Mouse (Mus musculus) mouse embryonic stem cell (cell line): Measurements from ENCODE around the gene Foxs1.

Experiments
- in situ Hi-C, 2 experiments: fragments of 300-500 bp; cut with MboI; formaldehyde crosslinking; loops; 1 replicate in 1 of 2; 3 replicates in 1 of 2; pipeline ENCODE4 v1.14.3; 2019 to 2020; ENCODE audit warnings: low sequenced_read_pairs in 2 of 2, low pct_unique_long_range_greater_than_20kb in 1 of 2, mixed read lengths in 1 of 2; ENCODE audit not compliant: unreplicated experiment in 1 of 2

The Foxs1 gene

DNA sequence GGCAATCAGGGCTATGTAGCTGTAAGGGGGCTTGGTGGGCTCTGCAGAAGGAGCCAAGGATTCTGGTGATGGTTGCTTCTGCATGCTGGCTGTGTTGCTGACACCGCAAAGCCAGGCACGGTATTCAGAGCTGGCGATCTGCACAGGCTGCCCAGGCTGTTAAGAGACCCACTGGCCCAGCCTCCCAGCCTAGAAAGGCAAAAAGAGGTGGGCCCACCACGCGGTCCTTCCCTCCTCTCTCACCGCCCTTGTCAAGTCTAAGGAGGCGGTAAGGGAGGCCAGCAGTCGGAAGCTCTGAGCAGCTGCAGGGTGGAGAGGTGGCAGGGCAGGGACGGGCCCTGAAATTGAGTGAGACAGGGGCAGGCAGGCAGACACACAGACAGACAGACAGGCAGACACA lies at the start of gene Foxs1:
Foxs1 (minus strand) TSS at position 161 of the 400 bp plus-strand sequence.
- in situ Hi-C loops, result no loop called here

DNA sequence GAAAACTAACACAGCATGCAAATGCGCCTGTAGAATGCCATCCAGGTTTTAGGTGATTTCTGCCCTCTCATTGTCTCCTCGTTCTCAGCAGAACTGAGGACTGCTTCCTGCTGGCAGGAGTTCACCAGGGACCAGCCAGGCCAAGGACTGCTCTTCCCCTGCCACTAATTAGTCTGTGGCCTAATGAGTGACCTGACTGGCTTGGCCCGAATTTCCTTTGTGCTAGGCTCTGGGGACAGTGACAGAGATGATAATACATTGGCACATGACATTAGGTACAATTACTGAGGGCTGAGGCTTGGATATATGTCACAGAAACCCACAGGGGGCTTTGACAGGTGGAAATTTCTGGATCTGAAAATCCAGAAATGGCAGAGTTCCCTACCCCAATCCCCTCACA lies 44.0 kb upstream of the Foxs1 start:
- in situ Hi-C loops, result no loop called here

DNA sequence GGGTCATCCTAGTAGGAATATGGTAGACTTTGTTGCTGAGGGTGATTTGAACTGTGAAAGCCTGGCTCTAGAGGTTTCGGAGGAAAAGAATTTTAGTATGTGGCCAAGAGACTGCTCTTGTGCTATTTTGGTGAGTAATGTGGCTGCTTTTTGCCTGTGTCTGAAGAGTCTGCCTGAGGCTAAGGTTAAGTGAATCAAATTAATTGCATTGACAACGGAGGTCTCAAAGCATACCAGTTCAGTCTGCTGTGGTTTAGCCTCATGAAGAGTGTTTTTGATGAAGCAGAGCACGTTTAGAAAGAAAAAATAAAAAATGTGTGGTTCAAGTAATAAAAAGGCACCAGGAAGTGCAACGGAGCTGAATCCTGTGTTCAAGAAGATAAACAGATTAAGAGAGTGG lies 32.5 kb upstream of the Foxs1 start:
- in situ Hi-C loops, result no loop called here

DNA sequence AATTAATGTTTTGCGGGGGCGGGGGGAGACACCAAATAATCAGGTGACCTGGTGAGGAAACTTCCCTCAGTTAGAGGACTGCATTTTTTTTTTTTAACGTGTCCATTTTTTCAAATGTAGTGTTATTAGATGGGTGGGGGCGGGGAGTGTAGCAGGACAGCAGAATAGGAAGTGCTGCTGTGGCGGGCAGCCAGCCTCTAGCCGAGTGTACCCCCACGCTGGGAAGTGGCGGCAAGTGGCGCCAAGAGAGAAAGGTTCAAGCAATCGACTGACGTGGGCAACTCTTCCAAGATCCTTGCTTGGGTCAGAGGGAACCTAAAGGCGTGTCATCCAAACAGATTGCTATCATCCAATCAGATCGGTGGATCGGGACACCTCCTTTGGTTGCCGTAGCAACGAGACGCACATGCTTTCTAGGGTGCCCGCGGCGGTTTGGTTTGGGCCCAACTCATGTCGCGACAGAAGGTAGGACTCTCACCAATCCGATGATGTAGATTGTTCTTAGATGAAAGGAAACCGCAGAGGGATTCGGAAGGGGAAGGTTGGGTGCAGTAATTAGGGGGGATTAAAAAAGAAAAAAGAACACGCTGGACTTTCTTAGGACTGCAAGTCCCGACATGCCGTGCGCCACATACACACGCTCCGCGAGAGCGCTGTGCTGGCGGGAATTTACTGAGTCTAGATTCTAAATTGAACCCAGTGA lies 29.2 kb upstream of the Foxs1 start, which contains the start of gene Ttll9:
Ttll9 (plus strand) TSS at position 395 of the 703 bp plus-strand sequence.
- in situ Hi-C loops, result no loop called here

DNA sequence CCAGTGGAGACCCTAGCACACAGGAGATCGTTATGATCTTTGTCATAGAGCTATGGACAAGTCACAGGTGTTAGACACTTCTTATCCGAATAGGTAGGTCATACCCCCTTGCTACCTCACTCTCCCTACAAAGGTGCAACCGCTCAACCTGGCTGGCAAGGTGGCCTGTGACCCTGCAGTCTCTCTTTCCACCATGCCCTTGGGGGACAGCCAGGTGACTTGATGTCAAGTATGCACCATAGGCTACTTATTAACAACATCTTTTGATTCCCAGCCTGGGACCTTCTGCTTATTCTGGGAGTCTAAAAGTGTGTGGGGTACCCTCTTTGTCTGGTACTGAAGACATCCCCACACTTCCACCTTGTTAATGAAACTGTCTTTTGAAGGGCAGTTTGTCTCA lies 25.1 kb upstream of the Foxs1 start:
- in situ Hi-C loops, result no loop called here

DNA sequence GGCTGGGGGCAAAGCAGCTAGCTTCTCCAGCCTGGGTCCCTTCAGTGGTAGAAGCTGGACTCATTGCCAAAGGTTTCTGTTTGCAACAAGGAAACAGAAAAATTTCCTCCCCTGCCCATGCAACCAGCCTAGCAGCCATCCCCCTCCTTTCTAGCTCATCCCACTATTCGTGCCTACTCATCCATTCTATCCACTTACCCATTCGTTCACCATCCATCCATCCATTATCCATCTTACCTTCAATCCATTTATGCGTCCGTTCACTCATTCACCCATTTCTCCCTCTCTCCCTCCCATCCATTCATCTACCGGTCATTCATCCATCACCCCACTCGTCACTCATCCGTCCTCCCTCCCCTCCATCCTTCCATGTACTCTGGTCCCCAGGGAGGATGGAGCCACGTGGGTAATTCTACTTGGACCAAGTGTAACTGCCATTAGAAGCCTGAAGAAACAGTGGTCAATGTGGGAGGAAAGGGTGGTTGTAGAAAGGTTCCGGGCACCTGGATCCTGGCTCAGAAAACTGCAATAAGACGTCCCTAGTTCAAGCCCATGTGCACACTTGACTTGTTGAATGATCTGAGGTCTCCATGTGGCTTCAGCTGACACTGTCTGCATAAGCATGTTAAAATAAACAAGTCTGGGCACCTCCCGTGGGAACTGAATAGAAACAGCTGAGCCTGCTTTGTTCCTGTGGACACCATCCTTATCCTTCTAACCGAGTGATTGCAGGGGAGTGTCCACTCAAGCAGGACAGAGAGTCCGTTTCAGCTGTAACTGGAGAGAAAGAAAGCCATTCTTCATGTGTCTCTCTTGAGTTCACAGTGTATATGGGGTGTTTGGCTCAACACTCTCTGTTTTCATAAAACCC lies 19.1 kb upstream of the Foxs1 start:
- in situ Hi-C loops, result no loop called here

DNA sequence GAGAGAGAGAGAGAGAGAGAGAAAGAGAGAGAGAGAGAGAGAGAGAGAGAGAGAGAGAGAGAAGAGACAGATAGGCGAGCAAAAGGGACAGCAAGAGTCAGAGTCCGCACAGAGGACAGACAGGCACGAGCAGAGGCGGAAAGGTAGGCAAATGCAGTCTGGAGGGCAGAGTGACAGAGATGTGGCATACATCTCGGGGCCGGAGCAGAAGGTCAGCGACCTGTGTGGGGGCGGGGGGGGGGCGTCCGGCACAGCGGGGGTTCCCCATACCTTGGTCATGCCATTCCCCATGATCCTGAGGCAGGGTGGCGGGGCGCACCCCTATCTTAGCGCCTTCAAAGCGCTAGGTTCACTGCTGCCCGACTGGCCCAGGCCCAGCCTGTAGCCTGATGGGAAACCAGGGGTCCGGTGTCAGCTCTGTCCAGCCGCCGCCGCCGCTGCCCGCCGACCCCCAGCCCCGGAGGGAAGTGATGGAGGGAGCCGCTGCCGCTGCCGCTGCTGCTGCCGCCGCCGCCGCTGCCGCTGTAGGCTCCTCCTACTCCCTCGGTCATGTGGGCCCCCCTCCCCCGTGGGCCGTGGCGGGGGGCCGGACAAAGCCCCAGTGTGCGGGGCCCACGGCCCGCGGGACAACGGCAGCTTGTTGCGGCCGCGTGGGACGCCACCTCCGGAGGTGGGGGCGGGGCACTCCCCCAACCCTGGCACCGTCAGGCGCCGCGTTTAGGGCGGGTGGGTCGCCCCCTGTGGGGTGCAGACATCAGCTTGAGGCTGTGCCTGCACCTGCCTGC lies 18.2 kb upstream of the Foxs1 start, which contains the start of gene Dusp15:
Dusp15 (minus strand) TSS at position 634 of the 785 bp plus-strand sequence.
- in situ Hi-C loops, result no loop called here

DNA sequence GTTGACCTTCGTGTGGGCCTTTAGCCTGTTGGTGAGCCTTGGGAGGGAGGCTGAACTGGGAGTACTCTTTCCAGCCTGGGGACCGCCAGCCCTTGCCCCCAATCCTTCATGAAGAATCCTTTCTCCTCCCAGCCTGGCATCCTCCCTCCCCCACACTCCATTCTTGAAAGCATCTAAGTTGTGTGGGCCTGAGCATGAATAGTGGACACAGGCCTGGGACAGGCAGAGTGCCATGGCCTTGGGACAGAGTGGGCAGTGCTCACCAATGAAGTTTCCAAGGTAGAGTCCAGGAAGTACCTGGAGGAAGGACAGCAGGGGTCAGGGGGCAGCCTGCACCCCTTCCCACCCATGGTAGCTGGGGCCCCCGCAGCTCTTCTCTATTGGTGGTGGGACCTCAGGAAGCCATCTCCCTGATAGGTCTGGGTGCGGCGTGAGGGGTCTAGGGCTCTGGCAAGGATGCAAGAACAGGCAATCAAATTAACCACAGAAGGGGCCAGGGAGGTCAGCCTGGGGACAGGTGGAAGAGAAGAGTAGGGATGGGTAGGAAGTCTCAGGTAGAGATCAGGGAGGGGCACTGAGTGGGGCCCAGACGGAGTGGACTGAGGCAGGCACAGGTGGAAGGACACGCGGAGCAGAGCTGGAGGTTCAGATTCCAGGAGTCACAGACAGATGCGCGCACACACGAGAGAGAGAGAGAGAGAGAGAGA lies 17.5 kb upstream of the Foxs1 start:
- in situ Hi-C loops, result no loop called here

DNA sequence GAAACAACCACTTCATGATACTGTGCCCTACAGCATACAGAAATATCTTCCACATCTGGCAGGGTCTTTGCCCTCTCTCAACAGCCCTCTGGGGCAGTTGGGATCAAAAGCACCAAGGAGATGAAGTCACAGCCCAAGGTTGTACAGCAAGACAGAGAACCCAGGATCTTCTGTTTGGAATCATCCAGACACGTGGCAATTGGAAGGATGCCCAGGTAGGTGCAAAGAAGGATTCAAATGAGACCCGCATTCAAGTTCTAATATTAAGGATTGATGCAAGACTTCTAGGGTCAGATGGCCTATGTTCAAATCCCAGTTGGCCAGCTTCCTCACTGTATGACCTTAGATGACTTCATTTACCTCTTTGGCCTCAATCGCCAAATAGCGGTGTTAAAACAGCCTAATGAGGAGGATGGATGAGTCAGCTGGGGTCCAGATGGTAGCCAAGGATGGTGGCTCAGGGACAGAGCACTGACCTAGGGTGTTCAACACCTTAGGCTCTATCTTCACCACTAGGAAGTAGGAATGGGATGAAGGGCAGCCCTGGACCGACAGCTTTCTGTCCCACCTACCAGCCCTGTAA lies 15.5 kb upstream of the Foxs1 start:
- in situ Hi-C loops, result no loop called here

DNA sequence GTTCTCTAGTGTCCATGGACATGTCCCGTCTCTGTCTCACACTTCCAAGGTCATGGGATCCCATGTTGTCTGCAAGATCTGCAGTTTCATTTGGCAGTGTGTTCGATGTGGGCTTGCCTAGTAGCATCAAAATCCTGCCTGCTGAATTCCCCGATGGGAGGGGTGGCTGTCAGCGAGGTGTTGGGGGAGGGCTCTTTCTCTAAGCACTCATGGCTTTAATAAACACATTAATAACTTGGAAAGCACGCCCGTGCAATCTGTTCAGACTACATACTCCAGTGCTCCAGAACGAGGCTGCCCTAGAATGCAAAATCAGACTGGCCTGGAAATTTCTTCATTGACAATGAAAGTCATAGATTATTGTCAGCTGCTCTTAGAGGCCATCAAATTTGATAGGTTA lies 14.1 kb upstream of the Foxs1 start:
- in situ Hi-C loops, result no loop called here

DNA sequence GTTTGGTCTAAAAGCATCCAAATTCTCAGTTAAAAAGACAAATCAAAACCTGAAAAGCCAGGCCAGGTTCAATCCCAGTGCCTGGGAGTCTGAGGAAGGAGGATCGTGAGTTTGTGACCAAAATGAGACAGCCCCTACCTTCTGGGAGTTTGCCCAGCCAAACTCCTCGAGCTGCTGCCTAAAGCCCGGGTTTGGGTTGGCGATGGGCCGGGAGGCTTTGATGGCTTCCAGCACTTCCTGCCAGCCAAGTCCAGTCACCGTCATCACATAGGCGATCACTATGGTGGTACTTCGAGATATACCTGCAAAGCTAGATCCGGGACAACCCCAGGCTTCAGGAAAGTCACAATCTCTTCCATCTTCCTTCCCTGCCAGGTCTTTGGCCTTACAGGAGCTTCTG lies 11.0 kb upstream of the Foxs1 start:
- in situ Hi-C loops, result no loop called here

DNA sequence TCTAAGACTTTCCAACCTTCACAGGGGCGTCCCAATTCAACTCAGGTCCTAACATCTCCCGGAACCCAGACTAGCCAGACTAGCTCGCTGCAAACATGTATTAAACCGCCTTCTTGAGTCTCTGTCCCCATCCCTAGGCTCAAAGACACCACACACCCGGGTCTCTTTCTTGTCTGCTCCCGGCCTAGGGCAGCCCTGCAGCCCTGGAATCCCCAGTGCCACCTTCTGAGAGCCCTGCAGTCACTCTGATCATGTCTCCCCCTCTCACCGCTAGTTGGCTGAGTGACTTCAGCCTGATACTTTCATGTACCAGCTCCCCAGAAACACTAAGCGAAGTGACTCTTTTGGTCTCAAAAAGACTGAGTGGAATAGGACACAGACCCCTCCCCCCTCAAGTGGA lies 10.6 kb upstream of the Foxs1 start:
- in situ Hi-C loops, result no loop called here

DNA sequence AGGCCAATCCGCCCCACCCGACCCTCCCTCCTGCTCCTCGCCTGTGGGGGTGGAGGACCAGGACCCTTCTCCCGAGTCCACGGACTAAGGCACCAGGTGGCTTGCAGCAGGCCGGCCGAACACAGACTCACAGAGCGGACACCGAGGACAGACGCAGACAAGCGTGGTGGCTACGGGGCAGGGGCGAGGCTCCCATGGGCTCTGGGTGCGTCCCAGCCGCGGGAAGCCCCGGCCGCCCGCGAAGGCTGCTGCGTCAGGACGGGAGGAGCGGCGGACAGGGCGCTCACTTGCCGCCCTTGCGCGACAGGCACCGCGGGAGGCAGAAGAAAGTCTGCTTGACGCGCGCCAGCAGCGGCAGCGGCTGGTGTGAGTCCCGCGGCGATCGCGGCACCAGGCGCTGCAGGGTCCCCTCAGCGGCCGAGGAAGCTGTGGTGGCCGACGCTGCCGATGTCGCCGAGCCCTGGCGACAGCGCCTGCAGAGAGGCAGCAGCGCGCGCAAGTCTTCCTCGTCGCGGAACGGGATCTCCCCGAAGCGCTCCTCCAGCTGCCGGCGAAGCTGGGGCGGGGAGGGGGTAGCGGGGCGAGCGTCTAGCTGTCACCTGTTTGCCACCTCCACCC lies 10.0 kb upstream of the Foxs1 start:
- in situ Hi-C loops, result no loop called here

DNA sequence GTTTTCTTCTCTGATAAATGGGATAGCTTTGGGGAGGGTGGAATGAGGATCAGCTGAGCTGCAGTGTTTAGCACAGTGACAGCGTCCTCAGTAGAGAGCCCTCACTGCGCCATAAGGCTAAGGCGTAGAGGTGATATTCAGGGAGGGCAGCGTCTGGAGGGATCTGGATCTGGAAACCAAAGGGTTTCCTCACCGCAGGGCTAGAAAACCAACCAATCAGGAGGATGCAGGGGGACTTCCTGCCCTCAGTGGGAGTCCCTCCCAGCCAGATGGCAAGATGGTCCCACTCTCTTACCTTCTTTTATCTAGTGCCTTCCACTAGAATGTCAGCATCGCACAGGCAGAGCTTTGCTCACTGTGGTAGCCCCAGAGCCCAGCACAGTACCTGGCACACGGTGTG lies 8.8 kb upstream of the Foxs1 start:
- in situ Hi-C loops, result no loop called here

DNA sequence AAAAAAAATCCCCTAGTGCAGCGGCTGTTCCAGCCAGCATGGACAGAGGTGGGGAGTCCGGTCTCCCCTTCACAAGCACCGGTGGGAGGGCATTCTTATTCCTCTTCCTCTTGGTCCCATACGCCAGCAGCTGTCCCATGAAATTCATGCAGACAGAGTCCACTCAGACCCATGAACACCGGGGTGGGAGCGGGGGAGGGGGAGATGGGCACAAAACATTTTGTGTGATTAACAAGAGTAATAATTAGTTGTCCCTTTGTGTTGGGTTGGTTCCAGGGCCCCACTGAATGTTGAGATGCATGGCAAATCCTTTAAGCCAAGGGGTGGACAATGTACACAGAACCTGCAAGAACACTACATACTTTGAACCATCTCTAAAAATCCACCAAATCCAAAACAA lies 8.1 kb upstream of the Foxs1 start:
- in situ Hi-C loops, result no loop called here

DNA sequence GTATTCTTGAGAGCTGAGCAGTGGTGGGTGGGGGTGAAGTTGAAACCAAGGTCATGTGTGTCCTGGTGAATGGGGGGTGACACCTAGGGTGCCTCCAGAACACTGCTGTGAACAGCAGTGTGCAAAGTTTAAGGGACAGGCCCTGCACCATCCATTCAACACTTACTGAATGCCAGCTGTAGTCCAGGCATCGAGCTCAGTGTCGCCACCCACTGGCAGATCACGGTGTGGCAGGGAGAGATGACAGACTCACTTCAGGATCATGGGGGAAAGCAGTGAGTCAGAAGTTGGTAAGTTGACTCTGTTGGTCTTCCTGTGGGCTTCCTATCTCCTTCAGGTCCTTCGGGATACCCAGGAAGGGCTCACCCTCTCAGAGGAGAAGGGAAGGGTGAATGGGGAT lies 6.8 kb upstream of the Foxs1 start:
- in situ Hi-C loops, result no loop called here

DNA sequence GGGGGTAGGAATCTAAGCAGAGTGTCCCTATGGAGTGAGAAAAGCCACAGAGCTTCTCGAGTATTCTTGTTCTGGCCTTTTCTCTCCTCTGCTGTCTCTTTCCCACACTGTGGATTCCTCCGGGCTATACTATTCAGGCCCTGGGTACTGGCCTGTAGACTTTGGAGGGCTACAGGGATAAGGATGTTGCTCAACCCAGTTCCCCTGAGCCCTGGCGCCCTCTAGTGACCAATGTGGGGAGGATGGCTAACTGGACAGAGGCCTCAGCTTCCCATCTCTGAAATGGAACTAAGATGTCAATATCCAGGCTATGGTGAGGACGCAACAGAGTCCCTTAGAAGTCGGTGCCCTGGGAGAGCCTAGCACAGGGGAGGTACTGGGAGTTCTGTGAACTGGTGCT lies 606 bp upstream of the Foxs1 start:
- in situ Hi-C loops, result no loop called here
